Mouse (Mus musculus) neural tube, embryonic 10.5 days (tissue): ENCODE data around the gene Bbs1.
A peak's percentile ranks its signal among the peaks of the same experiment; 100 is the strongest.
"Not testable (repeated sequence)": the region's sequence is repeated elsewhere in the genome, so short reads cannot be mapped to it uniquely, and the experiment has no call there.

Source experiments
- DNase-seq: peaks from one replicate; pipeline ENCODE4 v3.0.0-alpha.2; 2017; ENCODE audit warnings: low spot score; ENCODE audit errors: extremely low spot score

Bbs1 gene

GRCm38 (mm10) chr19:4889791-4890190 lies 16.6 kb downstream of the Bbs1 start:
- DNase-seq = no peak

- no peak for DNase-seq
Measured at GRCm38 (mm10) chr19:4883961-4884360, 22.5 kb downstream of the Bbs1 start.

DNA sequence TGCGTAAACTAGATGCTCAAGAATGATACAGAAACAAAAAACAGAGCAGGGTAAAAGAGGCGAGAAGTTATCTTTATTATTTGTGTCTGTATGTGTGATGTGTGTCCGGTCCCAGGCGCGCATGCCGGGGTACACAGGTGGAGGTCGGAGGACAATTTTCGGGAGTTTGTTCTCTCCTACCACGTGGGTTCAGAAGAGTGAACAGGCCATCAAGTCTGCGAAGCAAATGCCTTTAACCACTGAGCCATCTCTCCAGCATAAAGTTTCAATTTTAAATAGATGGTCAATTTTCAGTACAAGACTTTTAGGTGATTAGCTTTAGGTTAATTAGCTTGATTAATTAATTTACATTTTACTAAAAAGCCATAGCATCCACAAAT lies 27.1 kb downstream of the Bbs1 start:
- DNase-seq = no peak

- DNase-seq = peak; percentile 97
Measured at GRCm38 (mm10) chr19:4878405-4879323, 27.8 kb downstream of the Bbs1 start, which contains the start of gene Zdhhc24. TSS of gene Zdhhc24 (plus strand) at chr19:4878668.

DNA sequence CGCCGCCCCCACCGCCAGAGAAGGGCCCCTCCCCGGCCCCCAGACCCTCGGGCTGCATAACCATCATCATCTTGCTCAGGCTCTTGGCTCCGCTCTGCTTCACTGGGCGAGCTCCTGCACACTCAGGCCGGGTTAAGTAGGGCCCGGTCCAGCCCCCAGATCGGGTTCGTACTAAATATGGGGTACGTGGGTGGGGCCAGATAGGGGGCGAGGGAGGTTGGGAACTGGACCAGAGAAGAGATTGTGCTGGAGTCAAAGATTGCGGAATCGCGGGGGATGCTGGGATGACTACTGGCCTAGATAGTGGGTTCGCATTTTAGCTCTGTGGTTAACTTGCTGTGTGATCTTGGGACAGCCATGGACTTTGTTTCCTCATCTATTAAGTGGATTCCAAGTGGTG lies 28.6 kb downstream of the Bbs1 start, which contains the start of gene Actn3:
Gene Actn3, minus strand, starts transcription at position 125 of the 400 bp plus-strand sequence.
- no peak for DNase-seq

- DNase-seq = no peak
Measured at GRCm38 (mm10) chr19:4876755-4877154, 29.7 kb downstream of the Bbs1 start.

- DNase-seq = no peak
Measured at GRCm38 (mm10) chr19:4876241-4876640, 30.2 kb downstream of the Bbs1 start.

DNA sequence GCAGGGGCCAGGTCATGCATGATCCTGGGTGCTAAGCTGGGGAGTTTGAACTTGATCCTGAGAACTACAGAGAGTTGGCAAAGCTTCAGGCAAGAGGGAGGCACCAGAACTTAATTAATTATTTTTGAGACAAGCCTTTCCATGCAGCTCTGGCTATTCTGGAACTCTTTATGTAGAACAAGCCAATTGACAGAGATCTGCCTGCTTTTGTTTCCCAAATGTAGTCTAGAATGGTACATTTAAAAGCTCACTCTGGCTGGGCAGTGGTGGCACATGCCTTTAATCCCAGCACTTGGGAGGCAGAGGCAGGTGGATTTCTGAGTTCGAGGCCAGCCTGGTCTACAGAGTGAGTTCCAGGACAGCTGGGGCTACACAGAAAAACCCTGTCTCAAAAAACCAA lies 31.8 kb downstream of the Bbs1 start:
- not testable (repeated sequence) for DNase-seq

- no peak for DNase-seq
Measured at GRCm38 (mm10) chr19:4865147-4865546, 41.3 kb downstream of the Bbs1 start.

- no peak for DNase-seq
Measured at GRCm38 (mm10) chr19:4863048-4863447, 43.4 kb downstream of the Bbs1 start.

GRCm38 (mm10) chr19:4859081-4859480 lies 47.3 kb downstream of the Bbs1 start:
- DNase-seq = no peak

DNA sequence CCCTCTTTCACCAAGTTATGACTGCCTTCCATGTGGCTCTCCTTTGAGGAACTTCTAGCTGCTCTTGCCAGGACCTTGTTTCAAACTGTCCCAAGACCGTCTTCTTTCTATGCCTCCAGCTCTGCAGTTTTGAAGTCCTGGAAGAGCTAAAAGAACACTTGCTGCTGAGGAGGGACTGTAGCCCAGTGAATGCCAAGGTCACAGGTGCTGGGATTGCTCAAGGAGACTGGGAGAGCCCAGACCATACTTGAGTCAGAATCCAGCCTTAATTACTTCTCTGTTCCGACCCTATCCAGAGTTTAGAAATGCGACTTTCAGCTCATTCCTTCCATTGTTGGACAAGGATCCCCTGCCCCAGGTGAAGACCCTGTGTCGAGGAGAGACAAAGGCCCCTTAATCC lies 50.5 kb downstream of the Bbs1 start:
- DNase-seq = no peak

- no peak for DNase-seq
Measured at GRCm38 (mm10) chr19:4855470-4855820, 51.0 kb downstream of the Bbs1 start.

GRCm38 (mm10) chr19:4854552-4855469 lies 51.6 kb downstream of the Bbs1 start, which contains the start of gene Ctsf:
TSS of gene Ctsf (plus strand) at chr19:4855130.
- DNase-seq = peak; percentile 83

GRCm38 (mm10) chr19:4850281-4850680 lies 56.1 kb downstream of the Bbs1 start:
- DNase-seq = no peak

- no peak for DNase-seq
Measured at GRCm38 (mm10) chr19:4849800-4850199, 56.6 kb downstream of the Bbs1 start.

- no peak for DNase-seq
Measured at GRCm38 (mm10) chr19:4847490-4847889, 58.9 kb downstream of the Bbs1 start.

- no peak for DNase-seq
Measured at GRCm38 (mm10) chr19:4845846-4846245, 60.6 kb downstream of the Bbs1 start.

- no peak for DNase-seq
Measured at GRCm38 (mm10) chr19:4842611-4843010, 63.8 kb downstream of the Bbs1 start.

DNA sequence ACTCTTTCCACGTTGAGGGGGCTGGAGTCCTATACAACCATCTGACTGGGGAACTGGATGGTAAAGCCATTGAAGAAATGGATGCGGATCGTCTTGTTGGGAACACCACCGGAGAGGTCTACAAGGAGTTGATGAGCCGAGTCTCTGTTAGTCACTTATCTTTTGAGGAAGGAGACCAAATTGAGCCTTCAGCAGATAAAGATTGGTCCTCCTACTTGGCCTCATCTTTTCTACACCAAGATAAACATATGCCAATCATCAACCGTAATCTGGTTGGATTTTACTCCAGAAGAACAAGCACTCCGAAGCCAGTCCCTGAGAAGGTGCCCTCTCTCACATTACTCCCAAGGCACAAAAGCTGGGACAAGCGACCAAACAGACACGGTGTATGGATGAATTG lies 65.6 kb downstream of the Bbs1 start:
- no peak for DNase-seq

- peak; percentile 92 for DNase-seq
Measured at GRCm38 (mm10) chr19:4839149-4839548, 67.3 kb downstream of the Bbs1 start, which contains the start of the genes Ccs and Ccdc87. TSS of gene Ccs (minus strand) at chr19:4839332. TSS of gene Ccdc87 (plus strand) at chr19:4839366.
